Mouse (Mus musculus) G1E (cell line): Measurements from ENCODE around the gene Cbfa2t3.

Experiments
- CTCF ChIP-seq: IDR thresholded peaks from 2 replicates; pipeline ENCODE4 v1.5.1; 2012; ENCODE audit warnings: low read depth, low read length, inconsistent platforms, mixed read lengths
- GATA1 ChIP-seq: IDR thresholded peaks from 2 replicates; pipeline ENCODE4 v1.6.1; 2012; ENCODE audit warnings: borderline replicate concordance, low read length, inconsistent platforms, mixed read lengths
- POLR2AphosphoS5 ChIP-seq: IDR thresholded peaks from 2 replicates; pipeline ENCODE4 v1.6.1; 2012; ENCODE audit warnings: low read depth, low read length, inconsistent platforms; ENCODE audit not compliant: insufficient replicate concordance
- TAL1 ChIP-seq: conservative IDR thresholded peaks from 2 replicates; pipeline ENCODE4 v1.6.1; 2012; ENCODE audit warnings: low read depth, low read length, inconsistent platforms, mixed read lengths

DNA sequence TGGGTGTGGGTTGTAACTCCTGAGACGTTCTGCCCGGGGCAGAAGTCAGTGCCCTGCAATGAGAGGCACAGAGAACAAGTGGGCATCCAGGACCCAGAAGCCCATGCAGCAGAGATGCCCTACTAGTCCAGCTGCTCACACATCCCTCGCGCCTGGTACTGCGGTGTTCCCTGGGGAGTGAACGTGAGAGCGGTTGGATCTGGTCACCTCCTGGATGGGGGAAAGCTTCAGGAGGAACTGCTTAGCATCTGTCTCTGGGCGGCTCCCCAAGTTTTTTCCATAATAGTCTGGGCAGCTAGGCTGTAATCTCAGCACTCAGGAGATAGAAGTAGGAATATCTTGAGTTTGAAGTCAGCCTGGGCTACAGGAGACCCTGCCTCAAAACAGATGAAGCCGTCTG, 113.9 kb downstream of the Cbfa2t3 start:
- no peak for TF ChIP-seq CTCF
- no peak for TF ChIP-seq POLR2AphosphoS5
- no peak for TF ChIP-seq GATA1
- TF ChIP-seq TAL1, result no peak
